Mouse (Mus musculus) kidney, adult 2 months (tissue): ENCODE data around the gene Pigh.

Experiments used
- CTCF ChIP-seq: fragments of 200-500 bp; conservative IDR thresholded peaks from 2 replicates; pipeline ENCODE4 v1.5.1; 2011; ENCODE audit warnings: low read depth, mild to moderate bottlenecking, control low read depth, low read length, moderate library complexity, mixed read lengths; ENCODE audit not compliant: insufficient read depth, insufficient read length
- POLR2A ChIP-seq: fragments of 200-500 bp; IDR thresholded peaks from one replicate; pipeline ENCODE4 v1.6.1; 2011; ENCODE audit warnings: low read depth, low read length, control low read depth

GRCm38 (mm10) chr12:79047203-79047602 lies 42.2 kb downstream of the Pigh start:
- no peak for TF ChIP-seq POLR2A
- no peak for TF ChIP-seq CTCF
